Mouse (Mus musculus): ENCODE data around the gene Nr5a2. TPM values are rescaled to one million over a fixed set of nuclear protein-coding genes. Genes with fewer than 3 reads are reported as not detected.
"Not testable (repeated sequence)": the region's sequence is repeated elsewhere in the genome, so short reads cannot be mapped to it uniquely, and the experiment has no call there.

Gene Nr5a2
- polyA plus RNA-seq, 1 experiment from 2014 or later = 0.48 TPM

GRCm38 (mm10) chr1:136796361-136797090 lies 163.7 kb downstream of the Nr5a2 start:
- H3K27ac ChIP-seq = no peak overlapping the region
- no peak overlapping the region for H3K9ac ChIP-seq
- no peaks in the 10 kb centered on the region; the same call in 1 of the 2 replicates for H3K27me3 ChIP-seq
- H3K4me2 ChIP-seq = no peak overlapping the region
- WGBS = 44% methylated on average over 17 of the region's 17 CpGs
- H3K9me3 ChIP-seq (replicated peaks) = no peaks in the 10 kb centered on the region
- no peak for ATAC-seq
- no peak overlapping the region for H3K4me3 ChIP-seq
- H3K36me3 ChIP-seq (ENCODE audit: poor library complexity, severe bottlenecking) = no peaks in the 10 kb centered on the region
- H3K4me1 ChIP-seq = no peaks in the 10 kb centered on the region

GRCm38 (mm10) chr1:136792957-136793883 lies 167.0 kb downstream of the Nr5a2 start:
- not testable (repeated sequence) for H3K36me3 ChIP-seq (ENCODE audit: poor library complexity, severe bottlenecking); ATAC-seq; H3K27ac ChIP-seq; H3K9me3 ChIP-seq (replicated peaks); H3K27me3 ChIP-seq; H3K4me1 ChIP-seq; H3K4me3 ChIP-seq; H3K4me2 ChIP-seq; H3K9ac ChIP-seq
- 95% methylated on average over 12 of the region's 12 CpGs for WGBS
